Mouse (Mus musculus) hindbrain, embryonic 13.5 days (tissue): ENCODE results near the gene Msh5. TPM values are rescaled to one million over a fixed set of nuclear protein-coding genes. Genes with fewer than 3 reads are reported as not detected.
"Not testable (repeated sequence)": the region's sequence is repeated elsewhere in the genome, so short reads cannot be mapped to it uniquely, and the experiment has no call there.

Experiments used
- ATAC-seq: fragments of 200-750 bp; cut with Nextera tagmentation; 2 replicates; pipeline ENCODE4 v1.8.0; 2017; ENCODE audit warnings: moderate TSS enrichment; ENCODE audit not compliant: low FRiP score
- H3K27ac ChIP-seq: fragments of 300-500 bp; sonication (generic); 2 replicates; pipeline ENCODE4 v1.5.1; 2015; ENCODE audit warnings: inconsistent platforms, mild to moderate bottlenecking, moderate library complexity
- H3K27me3 ChIP-seq: fragments of 300-500 bp; sonication (generic); 2 replicates; pipeline ENCODE4 v1.6.1; 2015; ENCODE audit warnings: mild to moderate bottlenecking, inconsistent platforms
- H3K36me3 ChIP-seq: fragments of 300-500 bp; sonication (generic); 2 replicates; pipeline ENCODE4 v1.6.1; 2015; ENCODE audit warnings: mild to moderate bottlenecking, inconsistent platforms
- H3K4me1 ChIP-seq: fragments of 300-500 bp; sonication (generic); replicated peaks from 2 replicates; pipeline ENCODE4 v1.6.1; 2015; ENCODE audit warnings: inconsistent platforms
- H3K4me2 ChIP-seq: fragments of 300-500 bp; sonication (generic); 2 replicates; pipeline ENCODE4 v1.6.1; 2015; ENCODE audit warnings: inconsistent platforms, mild to moderate bottlenecking, moderate library complexity
- H3K4me3 ChIP-seq: fragments of 300-500 bp; sonication (generic); 2 replicates; pipeline ENCODE4 v1.5.1; 2015; ENCODE audit warnings: mild to moderate bottlenecking, inconsistent platforms
- H3K9ac ChIP-seq: fragments of 300-500 bp; sonication (generic); 2 replicates; pipeline ENCODE4 v1.6.1; 2015; ENCODE audit warnings: mild to moderate bottlenecking, inconsistent platforms
- H3K9me3 ChIP-seq: fragments of 300-500 bp; sonication (generic); 2 replicates; pipeline ENCODE4 v1.6.1; 2016; ENCODE audit warnings: inconsistent platforms
- WGBS: fragments of 180-500 bp; shearing (Covaris S2); methylation state at CpG from one replicate; pipeline ENCODE4 v1.1.7; 2015; 5-methylcytosine and 5-hydroxymethylcytosine counted together
- polyA plus RNA-seq: library from polyadenylated mRNA; unstranded; fragments of >200 nt; fragmentation: Nextera tagmentation; extraction: Ambion mirVana; gene quantifications from 2 replicates; pipeline ENCODE4 v1.2.1, GENCODE M21; 2015

The Msh5 gene
- polyA plus RNA-seq, 1 experiment from 2014 or later, result 3.5 TPM

DNA sequence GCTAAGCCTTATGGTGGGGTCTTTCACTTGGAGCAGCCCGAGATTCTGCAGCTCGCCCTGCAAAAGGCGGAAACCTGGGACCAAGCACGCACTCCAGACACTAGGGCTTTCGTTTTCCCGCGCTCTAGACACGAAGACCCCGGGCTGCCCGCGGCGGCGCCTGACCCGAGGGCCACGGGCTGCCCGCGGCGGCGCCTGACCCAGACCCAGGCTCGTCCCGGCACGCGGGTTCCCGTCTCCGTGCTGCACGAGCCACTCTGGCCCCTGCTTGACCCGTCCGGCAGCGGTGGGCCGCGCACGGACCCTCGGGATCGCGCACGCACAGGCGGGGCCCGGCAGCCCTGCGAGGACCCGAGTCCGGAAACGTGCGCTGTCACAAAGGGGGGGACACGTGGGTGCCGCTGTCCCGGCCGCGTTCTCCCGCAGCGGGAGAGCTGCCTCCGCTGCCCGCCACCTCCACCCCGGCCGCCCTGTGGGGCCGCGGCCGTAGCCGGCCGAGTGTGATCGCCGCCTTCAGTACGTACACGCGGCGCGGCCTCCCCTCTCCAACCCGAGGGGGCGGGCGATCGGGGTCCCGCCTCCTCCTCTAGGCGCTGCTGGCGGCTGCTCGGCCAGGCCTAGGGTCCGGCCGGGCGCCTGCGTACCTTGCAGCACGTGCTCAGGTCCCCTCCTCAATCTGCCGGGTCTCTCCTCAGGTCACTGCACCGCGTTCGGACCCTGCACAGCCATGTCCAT, 45.7 kb downstream of the Msh5 start, which contains the start of gene Vars:
Gene Vars, plus strand, starts transcription at position 271 of the 735 bp plus-strand sequence.
- WGBS, result under 1% methylated on average over 70 of the region's 83 CpGs

DNA sequence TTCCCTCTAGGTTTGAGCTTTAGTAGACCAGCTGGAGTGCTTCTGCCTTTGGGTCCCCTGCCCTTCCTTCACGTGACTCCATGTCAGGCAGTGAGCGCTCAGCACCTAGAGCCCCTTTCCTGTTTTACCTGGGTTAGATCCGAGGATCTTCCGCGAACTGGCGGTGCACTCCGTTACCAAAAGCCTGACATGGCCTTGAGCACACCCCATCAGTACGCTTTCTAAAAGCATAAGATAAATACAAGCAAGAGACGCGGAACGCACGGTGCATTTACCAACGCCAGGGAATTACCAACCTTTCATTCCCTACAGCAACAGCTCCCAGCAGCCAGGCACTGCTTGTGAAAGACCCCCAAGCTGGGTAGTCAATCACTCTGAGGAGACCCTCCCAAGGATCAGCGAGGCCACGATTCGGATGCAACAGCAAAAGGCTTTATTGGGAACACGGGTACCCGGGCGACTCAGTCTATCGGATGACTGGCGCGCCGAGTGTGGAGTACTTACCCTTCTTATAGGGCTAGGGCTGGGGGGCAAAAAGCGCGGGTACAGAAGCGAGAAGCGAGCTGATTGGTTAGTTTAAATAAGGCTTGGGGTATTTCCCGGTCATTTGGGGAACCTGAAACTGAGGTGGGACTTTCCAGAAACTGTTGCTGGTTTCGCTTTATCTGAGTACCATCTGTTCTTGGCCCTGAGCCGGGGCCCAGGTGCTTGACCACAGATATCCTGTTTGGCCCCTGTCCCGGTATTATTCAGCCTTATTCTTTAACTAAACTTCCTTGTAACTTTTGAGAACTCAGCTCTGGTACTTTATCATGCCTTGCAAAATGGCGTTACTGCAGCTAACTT, 46.5 kb downstream of the Msh5 start:
- ATAC-seq, H3K9me3 ChIP-seq, H3K27me3 ChIP-seq: not testable (repeated sequence)
- WGBS, result 22% methylated on average over 30 of the region's 32 CpGs
- Histone ChIP-seq H3K4me3 (peak overlapping the region; percentile 90), H3K27ac (peak overlapping the region; percentile 96; the same call in 1 of the 2 replicates), H3K9ac (peak overlapping the region; percentile 97), H3K36me3 (peaks cover 11% of the 10 kb centered on the region), H3K4me1 (peaks cover 32% of the 10 kb centered on the region), H3K4me2 (peak overlapping the region; percentile 100)

More for the DNA sequence above, 45.7 kb downstream of the Msh5 start, which contains the start of gene Vars:
- peak within 1 kb of the TSS; percentile 90 for H3K4me3 ChIP-seq
- H3K27me3 ChIP-seq, result no peaks in the 10 kb centered on the region
- H3K9ac ChIP-seq, result peak within 1 kb of the TSS; percentile 97
- H3K4me1 ChIP-seq, result peaks cover 32% of the 10 kb centered on the region
- H3K4me2 ChIP-seq, result peak within 1 kb of the TSS; percentile 100
- peak; percentile 90 for ATAC-seq
- peaks cover 19% of the 10 kb centered on the region for H3K36me3 ChIP-seq
- H3K27ac ChIP-seq, result peak within 1 kb of the TSS; percentile 96
- H3K9me3 ChIP-seq, result no peaks in the 10 kb centered on the region

DNA sequence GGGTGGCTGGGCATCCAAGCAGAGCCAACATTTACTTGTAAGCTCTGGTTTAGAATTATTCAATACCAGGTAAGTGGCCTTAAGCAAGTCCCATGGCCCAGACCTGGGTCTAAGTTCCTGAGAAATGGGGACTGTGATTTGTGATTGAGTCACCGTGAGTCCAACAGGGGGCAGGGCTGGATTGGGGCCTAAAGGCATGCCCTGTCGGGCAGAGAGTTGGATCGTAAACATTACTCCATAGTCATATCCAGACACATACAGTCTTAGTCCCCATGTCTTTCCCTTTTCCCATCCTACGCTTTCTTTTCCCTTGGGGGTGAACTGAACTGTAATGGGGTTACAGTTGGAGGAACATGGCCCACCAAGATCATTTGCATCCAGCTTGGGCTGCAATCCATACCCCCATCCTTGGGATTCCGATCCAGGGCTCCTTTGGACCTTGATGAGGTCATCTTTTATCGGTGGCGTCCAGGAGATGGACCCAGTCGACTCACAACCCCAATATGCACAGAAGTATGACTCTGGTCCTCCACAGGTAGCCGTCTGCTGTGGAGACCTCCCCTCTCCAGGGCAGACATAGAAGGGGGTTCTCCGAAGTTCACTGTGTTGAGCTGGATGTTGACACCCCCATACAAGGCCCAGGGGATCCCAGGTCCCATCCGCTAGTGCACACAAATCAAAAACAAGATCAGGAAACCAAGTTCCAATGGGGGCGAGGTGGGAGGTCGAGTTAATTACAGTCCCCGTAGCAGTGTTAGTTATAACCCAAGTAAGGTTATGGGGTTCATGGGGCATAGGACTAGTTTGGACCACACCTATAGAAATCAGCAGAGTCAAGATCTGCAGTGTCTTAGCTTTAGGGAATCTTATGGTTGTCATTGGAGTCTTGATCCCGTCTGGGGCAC, 47.8 kb downstream of the Msh5 start:
- Histone ChIP-seq H3K27me3 (no peaks in the 10 kb centered on the region), H3K36me3 (no peaks in the 10 kb centered on the region), H3K4me2 (peak overlapping the region; percentile 100; the same call in 1 of the 2 replicates), H3K4me3 (no peak overlapping the region), H3K9ac (peak overlapping the region; percentile 46; the same call in 1 of the 2 replicates), H3K4me1 (peaks cover 32% of the 10 kb centered on the region), H3K9me3 (no peaks in the 10 kb centered on the region), H3K27ac (no peak overlapping the region)
- no peak for ATAC-seq
- WGBS, result 92% methylated on average over 15 of the region's 15 CpGs

DNA sequence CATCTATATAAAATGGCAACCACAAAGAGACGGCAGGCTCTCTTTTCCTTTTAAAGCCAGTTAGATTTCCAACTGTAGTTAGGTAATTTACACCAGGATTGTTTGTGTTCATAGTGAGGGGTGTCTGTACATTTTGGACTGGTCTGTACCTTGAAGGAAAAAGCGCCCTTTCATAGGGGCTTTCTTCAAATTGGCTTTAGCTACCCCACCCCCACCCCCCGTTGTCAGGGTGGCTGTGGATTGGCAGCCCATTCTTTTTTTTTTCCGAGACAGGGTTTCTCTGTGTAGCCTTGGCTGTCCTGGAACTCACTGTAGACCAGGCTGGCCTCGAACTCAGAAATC, 49.4 kb downstream of the Msh5 start:
- Histone ChIP-seq H3K4me3 (no peak overlapping the region), H3K27ac (no peak overlapping the region), H3K36me3 (no peaks in the 10 kb centered on the region), H3K9ac (peak overlapping the region; percentile 0; the same call in 1 of the 2 replicates), H3K4me1 (peaks cover 16% of the 10 kb centered on the region), H3K4me2 (no peak overlapping the region), H3K27me3 (no peaks in the 10 kb centered on the region), H3K9me3 (no peaks in the 10 kb centered on the region)
- 82% methylated on average over 5 of the region's 5 CpGs for WGBS
- no peak for ATAC-seq

DNA sequence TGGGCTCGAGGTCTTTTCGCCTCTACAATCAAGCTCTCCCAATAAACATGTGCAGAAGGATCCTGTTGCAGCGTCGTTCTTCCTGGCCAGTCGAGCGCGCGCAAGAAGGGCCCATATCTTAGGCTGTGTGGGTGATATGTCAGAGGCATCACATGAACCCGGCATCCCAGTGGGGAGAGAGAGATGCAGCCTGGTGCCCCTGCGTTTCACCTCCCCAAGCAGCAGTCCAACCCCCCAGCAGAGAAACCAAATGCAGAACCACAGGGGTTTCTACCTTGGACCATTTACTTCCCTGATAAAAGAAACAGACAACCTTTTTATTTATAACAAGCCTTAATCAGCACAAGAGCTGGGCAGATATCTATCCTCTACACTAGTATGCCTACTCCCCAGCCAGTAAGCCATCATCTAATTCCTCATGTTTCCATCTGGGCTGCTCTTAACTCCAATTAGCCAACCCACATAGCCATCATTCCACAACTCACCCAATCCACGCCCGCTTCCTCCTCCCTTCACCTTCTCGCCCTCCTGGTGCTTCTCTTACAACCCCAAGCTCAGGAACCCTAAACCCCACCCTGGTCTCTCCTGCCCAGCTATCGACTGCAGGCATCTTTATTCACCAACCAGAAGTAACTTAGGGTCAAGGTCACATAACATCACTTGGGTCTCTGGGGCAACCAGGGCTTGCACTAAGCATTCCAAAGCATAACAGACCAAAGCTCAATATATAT, 50.0 kb downstream of the Msh5 start:
- Histone ChIP-seq H3K27me3 (no peaks in the 10 kb centered on the region), H3K4me2 (no peak overlapping the region), H3K4me3 (no peak overlapping the region), H3K36me3 (no peaks in the 10 kb centered on the region), H3K27ac (no peak overlapping the region), H3K9me3 (no peaks in the 10 kb centered on the region), H3K9ac (no peak overlapping the region), H3K4me1 (peaks cover 10% of the 10 kb centered on the region)
- 86% methylated on average over 14 of the region's 14 CpGs for WGBS
- no peak for ATAC-seq

DNA sequence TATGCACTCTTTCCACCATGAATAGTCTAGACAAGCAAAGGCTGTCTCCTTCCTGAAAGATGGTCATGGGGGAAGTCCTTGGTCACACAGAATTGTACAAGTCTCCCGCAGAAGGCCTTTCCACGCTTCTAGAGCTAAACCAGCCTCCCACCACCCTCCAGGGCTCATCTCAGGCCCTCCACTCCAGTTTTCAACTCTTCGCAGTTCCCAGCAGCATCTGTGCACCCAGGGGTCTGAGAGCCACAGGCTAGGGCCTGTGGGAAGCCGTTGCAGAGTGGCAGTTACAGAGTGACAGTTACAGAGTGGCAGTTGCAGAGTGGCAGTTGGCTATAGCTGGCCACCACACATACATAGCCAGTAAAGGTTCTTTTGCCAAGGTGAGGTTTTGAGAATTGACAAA, 50.6 kb downstream of the Msh5 start:
- H3K27ac ChIP-seq, H3K4me3 ChIP-seq, H3K9me3 ChIP-seq, H3K27me3 ChIP-seq, H3K9ac ChIP-seq, H3K36me3 ChIP-seq, H3K4me1 ChIP-seq, ATAC-seq, H3K4me2 ChIP-seq: not testable (repeated sequence)
- WGBS, result 97% methylated on average over 4 of the region's 4 CpGs

DNA sequence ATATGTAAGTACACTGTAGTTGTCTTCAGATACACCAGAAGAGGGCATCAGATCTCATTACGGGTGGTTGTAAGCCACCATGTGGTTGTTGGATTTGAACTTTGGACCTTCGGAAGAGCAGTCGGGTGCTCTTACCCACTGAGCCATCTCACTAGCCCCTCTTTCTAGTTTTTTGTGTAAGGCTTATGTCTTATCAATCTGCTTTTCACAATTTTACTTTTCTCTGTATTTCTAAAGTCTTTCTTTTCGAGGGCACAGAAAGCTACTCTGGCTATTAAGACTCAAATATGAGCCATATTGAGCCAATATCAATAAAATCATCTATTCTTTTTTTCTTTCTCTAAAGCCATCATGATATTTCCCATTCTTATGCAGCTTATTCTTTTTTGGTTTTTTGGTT, 51.4 kb downstream of the Msh5 start:
- H3K36me3 ChIP-seq, H3K4me1 ChIP-seq, H3K4me3 ChIP-seq, H3K27me3 ChIP-seq, H3K9me3 ChIP-seq, H3K27ac ChIP-seq, ATAC-seq, H3K9ac ChIP-seq, H3K4me2 ChIP-seq: not testable (repeated sequence)
- 86% methylated on average over 4 of the region's 4 CpGs for WGBS

DNA sequence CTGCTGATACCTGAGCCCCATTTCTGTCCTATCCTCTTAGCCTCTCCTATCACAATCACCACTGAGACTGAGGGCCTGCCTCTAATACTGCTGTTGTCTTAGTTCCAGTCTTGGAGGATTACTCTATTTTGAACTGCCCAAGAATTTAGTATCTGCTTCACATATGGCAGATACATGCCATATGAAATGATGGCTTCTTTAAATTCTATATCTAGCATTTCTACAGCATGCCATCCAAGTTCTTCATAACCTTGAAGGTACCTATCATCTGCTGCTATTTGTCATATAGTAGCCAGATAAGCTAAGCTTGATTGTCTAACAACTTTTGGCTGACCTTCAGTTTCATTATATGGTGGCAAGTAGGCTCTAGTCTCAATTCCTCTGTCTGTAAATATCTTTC, 51.8 kb downstream of the Msh5 start:
- H3K4me3 ChIP-seq, result no peak overlapping the region
- peaks cover 9% of the 10 kb centered on the region; the same call in 1 of the 2 replicates for H3K36me3 ChIP-seq
- H3K9ac ChIP-seq, result no peak overlapping the region
- ATAC-seq, result no peak
- peaks cover 4% of the 10 kb centered on the region for H3K4me1 ChIP-seq
- no peak overlapping the region for H3K4me2 ChIP-seq
- H3K27ac ChIP-seq, result no peak overlapping the region
- no peaks in the 10 kb centered on the region for H3K9me3 ChIP-seq
- no peaks in the 10 kb centered on the region for H3K27me3 ChIP-seq

DNA sequence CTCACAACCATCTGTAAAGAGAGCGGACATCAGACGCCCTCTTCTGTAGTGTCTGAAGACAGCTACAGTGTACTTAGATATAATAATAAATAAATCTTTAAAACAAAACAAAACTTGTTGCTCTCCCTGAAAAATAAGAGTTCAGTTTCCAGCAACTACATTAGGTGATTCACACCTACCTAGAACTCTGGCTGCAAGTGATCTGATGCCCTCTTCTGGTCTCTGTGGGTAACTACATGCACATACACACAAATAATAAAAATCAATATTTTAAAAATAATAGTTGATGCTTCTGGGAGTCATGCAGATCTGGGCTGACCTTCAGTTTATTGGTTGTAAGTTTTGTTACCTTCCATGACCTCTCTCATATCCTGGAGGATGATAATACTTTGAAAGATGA, 62.3 kb downstream of the Msh5 start:
- Histone ChIP-seq H3K9me3 (no peaks in the 10 kb centered on the region), H3K4me2 (no peak overlapping the region), H3K9ac (no peak overlapping the region), H3K4me3 (no peak overlapping the region), H3K4me1 (peaks cover 24% of the 10 kb centered on the region), H3K36me3 (peaks cover 22% of the 10 kb centered on the region), H3K27me3 (no peaks in the 10 kb centered on the region), H3K27ac (no peak overlapping the region)
- 78% methylated on average over 2 of the region's 2 CpGs for WGBS
- ATAC-seq, result no peak

DNA sequence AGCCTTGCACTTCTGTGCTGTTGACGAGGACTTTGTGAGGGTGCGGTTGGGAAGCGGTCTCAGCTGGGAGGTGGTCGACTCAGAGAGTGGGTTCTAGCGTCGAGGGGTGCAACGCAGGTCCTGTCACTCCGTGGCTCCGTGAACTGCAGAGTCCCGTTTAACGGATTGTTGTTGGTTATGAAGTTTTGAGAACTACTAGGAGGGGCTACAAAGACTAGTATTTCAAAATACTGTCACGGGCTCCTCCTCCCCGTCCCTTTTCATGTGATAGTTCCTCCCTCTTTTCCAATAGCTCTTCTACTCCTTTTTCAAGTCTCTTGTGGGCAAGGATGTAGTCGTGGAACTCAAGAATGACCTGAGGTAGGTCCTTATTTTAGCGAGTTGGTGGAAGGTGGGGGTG, 64.2 kb downstream of the Msh5 start:
- 0% methylated on average over 15 of the region's 15 CpGs for WGBS
- Histone ChIP-seq H3K4me2 (peak overlapping the region; percentile 88), H3K27me3 (no peaks in the 10 kb centered on the region), H3K36me3 (peaks cover 18% of the 10 kb centered on the region), H3K9me3 (no peaks in the 10 kb centered on the region), H3K4me3 (peak overlapping the region; percentile 76), H3K27ac (peak overlapping the region; percentile 97), H3K4me1 (peaks cover 24% of the 10 kb centered on the region), H3K9ac (peak overlapping the region; percentile 87)
- no peak for ATAC-seq

DNA sequence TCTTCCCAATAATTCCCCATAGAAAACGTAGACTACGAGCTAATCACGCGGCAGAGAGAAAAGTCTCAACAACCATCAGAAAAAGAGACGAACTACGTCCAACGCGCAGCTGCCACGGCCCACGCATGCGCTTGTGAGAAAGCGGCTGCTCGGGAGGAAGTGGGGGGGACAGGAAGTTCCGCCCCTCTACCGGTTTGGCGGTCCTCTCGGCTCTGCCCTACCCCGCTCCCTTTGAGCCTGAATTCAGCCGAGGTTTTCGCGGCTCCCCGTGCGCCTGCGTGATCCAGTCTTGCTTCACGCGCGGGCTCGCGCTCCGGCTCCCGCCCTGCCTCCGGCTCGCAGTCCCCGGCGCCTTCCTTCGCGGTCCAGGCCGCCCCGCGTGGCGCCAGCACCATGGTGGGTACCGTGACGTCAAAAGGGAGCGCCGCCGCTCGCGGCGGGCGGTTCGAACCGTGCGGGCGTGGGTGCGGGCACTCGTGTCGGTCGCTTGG, 64.8 kb downstream of the Msh5 start, which contains the start of gene Lsm2:
Gene Lsm2, plus strand, starts transcription at position 173 of the 491 bp plus-strand sequence.
- ATAC-seq, result peak; percentile 97
- H3K9ac ChIP-seq, result peak within 1 kb of the TSS; percentile 87
- H3K9me3 ChIP-seq, result no peaks in the 10 kb centered on the region
- H3K36me3 ChIP-seq, result peaks cover 17% of the 10 kb centered on the region
- peaks cover 24% of the 10 kb centered on the region for H3K4me1 ChIP-seq
- peak within 1 kb of the TSS; percentile 97 for H3K27ac ChIP-seq
- H3K4me3 ChIP-seq, result peak within 1 kb of the TSS; percentile 76
- no peaks in the 10 kb centered on the region for H3K27me3 ChIP-seq
- H3K4me2 ChIP-seq, result peak within 1 kb of the TSS; percentile 88
- WGBS, result under 1% methylated on average over 58 of the region's 58 CpGs
